Mouse (Mus musculus) ovary, adult 18-20 months (tissue): ENCODE results near the gene Pef1.

ENCODE experiments used
- DNase-seq: peaks from one replicate; pipeline ENCODE4 v3.0.0; 2022; ENCODE audit warnings: low spot score, mixed read lengths

The Pef1 gene

GRCm38 (mm10) chr4:130138441-130139213, 36.3 kb downstream of the Pef1 start:
- no peak for DNase-seq

- no peak for DNase-seq
Observed at GRCm38 (mm10) chr4:130139214-130139492, 36.8 kb downstream of the Pef1 start, which contains the start of gene Hcrtr1. Gene Hcrtr1 (minus strand): TSS chr4:130139359.

GRCm38 (mm10) chr4:130140992-130141402, 38.6 kb downstream of the Pef1 start:
- DNase-seq, result no peak

GRCm38 (mm10) chr4:130141786-130142185, 39.4 kb downstream of the Pef1 start:
- DNase-seq, result no peak

GRCm38 (mm10) chr4:130148405-130148804, 46.0 kb downstream of the Pef1 start:
- no peak for DNase-seq

GRCm38 (mm10) chr4:130154250-130154649, 51.9 kb downstream of the Pef1 start:
- DNase-seq, result no peak

- DNase-seq, result no peak
Observed at GRCm38 (mm10) chr4:130156812-130157371, 54.5 kb downstream of the Pef1 start.

- DNase-seq, result no peak
Observed at GRCm38 (mm10) chr4:130161349-130161748, 59.0 kb downstream of the Pef1 start.

GRCm38 (mm10) chr4:130163391-130163861, 61.1 kb downstream of the Pef1 start:
- DNase-seq, result peak; percentile 41

- no peak for DNase-seq
Observed at GRCm38 (mm10) chr4:130164121-130164520, 61.8 kb downstream of the Pef1 start.

- DNase-seq, result no peak
Observed at GRCm38 (mm10) chr4:130166061-130166460, 63.7 kb downstream of the Pef1 start.

- no peak for DNase-seq
Observed at GRCm38 (mm10) chr4:130166592-130166991, 64.2 kb downstream of the Pef1 start.

GRCm38 (mm10) chr4:130167321-130167720, 65.0 kb downstream of the Pef1 start:
- DNase-seq, result no peak

- DNase-seq, result no peak
Observed at GRCm38 (mm10) chr4:130167814-130168213, 65.5 kb downstream of the Pef1 start.

GRCm38 (mm10) chr4:130168280-130169183, 66.2 kb downstream of the Pef1 start:
- DNase-seq, result peak; percentile 91

GRCm38 (mm10) chr4:130169411-130169971, 67.1 kb downstream of the Pef1 start:
- DNase-seq, result no peak

GRCm38 (mm10) chr4:130170362-130170761, 68.0 kb downstream of the Pef1 start:
- DNase-seq, result no peak

- no peak for DNase-seq
Observed at GRCm38 (mm10) chr4:130171951-130172765, 69.8 kb downstream of the Pef1 start.

GRCm38 (mm10) chr4:130173060-130173822, 70.9 kb downstream of the Pef1 start:
- DNase-seq, result no peak

- no peak for DNase-seq
Observed at GRCm38 (mm10) chr4:130173911-130174311, 71.6 kb downstream of the Pef1 start.
